Mouse (Mus musculus): ENCODE results near the gene Gabpb1.

GRCm38 (mm10) chr2:126695285-126695684, 19.1 kb upstream of the Gabpb1 start:
- TF ChIP-seq ZNF384 (IDR thresholded peaks at IDR 0.05; ENCODE audit: low read depth, low read length) = no peak
- TF ChIP-seq MAFK (IDR thresholded peaks at IDR 0.05; ENCODE audit: insufficient read depth, low read depth, low read length) = no peak
